Mouse (Mus musculus): ENCODE data around the gene Rab25.

- TF ChIP-seq CEBPB (IDR thresholded peaks at IDR 0.05; ENCODE audit: low read depth) (no peak), CTCF (IDR thresholded peaks at IDR 0.05; ENCODE audit: control insufficient read depth, insufficient read depth, insufficient read length) (no peak), MAX (IDR thresholded peaks at IDR 0.05) (no peak), MYOG (IDR thresholded peaks at IDR 0.05; ENCODE audit: control insufficient read depth, extremely low read depth, insufficient read length) (no peak)
These were observed 3.5 kb upstream of the Rab25 start for GRCm38 (mm10) chr3:88551586-88551985.

Data from C2C12 (cell line).